Mouse (Mus musculus) bone marrow, adult 2 months (tissue): Measurements from ENCODE around the gene Rab12. TPM values are rescaled to one million over a fixed set of nuclear protein-coding genes. Genes with fewer than 3 reads are reported as not detected.

ENCODE experiments used
- H3K27ac ChIP-seq: fragments of 200-500 bp; 2 replicates; pipeline ENCODE4 v1.5.1; 2012; ENCODE audit warnings: low read depth, mild to moderate bottlenecking, control low read depth, inconsistent platforms, low read length; ENCODE audit not compliant: control insufficient read depth, poor library complexity, insufficient read depth
- H3K4me1 ChIP-seq: fragments of 200-500 bp; 2 replicates; pipeline ENCODE4 v1.6.1; 2011; ENCODE audit warnings: low read length; ENCODE audit not compliant: control insufficient read depth, insufficient read depth
- H3K4me3 ChIP-seq: fragments of 200-500 bp; replicated peaks from 2 replicates; pipeline ENCODE3; 2011; ENCODE audit warnings: mild to moderate bottlenecking, low read depth, low read length, control low read depth; ENCODE audit not compliant: control insufficient read depth
- CTCF ChIP-seq: fragments of 200-500 bp; IDR thresholded peaks from 2 replicates; pipeline ENCODE4 v1.5.1; 2011; ENCODE audit warnings: low read length, control low read depth; ENCODE audit not compliant: control insufficient read depth, insufficient read depth
- POLR2A ChIP-seq: fragments of 200-500 bp; IDR thresholded peaks from 2 replicates; pipeline ENCODE4 v1.6.1; 2011; ENCODE audit warnings: low read depth, mild to moderate bottlenecking, control low read depth, low read length, borderline replicate concordance; ENCODE audit not compliant: control insufficient read depth
- WGBS: fragments of 180-500 bp; shearing (Covaris S2); methylation state at CpG from one replicate; pipeline ENCODE4 v1.1.7; 2018; 5-methylcytosine and 5-hydroxymethylcytosine counted together
- polyA plus RNA-seq: library from polyadenylated mRNA; stranded (reverse); fragments of >200 nt; gene quantifications from 2 replicates; pipeline ENCODE4 v1.2.4, GENCODE M21; 2011; ENCODE audit warnings: low replicate concordance; ENCODE audit not compliant: missing spikeins, insufficient read depth, insufficient read length

Gene Rab12
- polyA plus RNA-seq, 1 experiment, result 33.2 TPM

DNA sequence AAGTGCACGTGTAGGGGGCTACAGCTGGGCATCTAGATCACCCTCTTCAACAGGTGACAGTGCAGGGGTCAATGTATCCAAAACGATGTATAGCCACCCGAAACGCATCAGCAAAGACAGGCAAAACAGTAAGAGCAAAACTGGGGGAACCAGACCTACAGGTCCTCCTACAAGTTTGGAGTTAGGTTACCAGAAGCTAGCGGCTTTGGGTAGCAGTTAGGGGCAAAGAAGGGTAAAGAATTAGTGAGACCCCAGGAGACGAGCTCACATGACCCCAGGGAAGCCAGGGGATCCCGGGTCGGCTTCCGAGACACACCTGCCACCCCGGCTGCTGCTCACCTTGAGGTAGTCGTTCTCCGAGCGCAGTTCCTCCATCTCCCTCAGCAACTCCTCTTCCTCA is 71.6 kb downstream of the Rab12 start:
- 7% methylated on average over 13 of the region's 13 CpGs for WGBS
- Histone ChIP-seq H3K4me1 (no peaks in the 10 kb centered on the region), H3K27ac (no peak overlapping the region; the same call in 1 of the 2 replicates), H3K4me3 (no peak overlapping the region)
- no peak for TF ChIP-seq POLR2A

DNA sequence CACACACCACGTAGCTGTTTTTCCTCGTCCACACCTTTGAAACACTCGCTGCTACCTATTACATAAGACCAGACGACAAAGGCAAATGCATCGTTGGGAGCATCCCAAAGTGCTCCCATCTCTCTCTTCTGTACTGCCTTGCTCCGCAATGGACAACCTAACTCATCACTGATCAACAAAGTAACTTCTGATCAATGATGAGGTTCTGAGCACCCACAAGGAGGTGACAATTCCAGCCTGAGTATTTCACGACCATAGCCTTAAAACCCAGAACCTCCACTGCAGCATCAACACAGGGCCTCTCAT is 72.6 kb downstream of the Rab12 start:
- Histone ChIP-seq H3K4me3 (no peak overlapping the region), H3K27ac (no peak overlapping the region), H3K4me1 (no peaks in the 10 kb centered on the region)
- TF ChIP-seq CTCF (no peak), POLR2A (no peak)
- WGBS, result 67% methylated on average over 7 of the region's 7 CpGs

DNA sequence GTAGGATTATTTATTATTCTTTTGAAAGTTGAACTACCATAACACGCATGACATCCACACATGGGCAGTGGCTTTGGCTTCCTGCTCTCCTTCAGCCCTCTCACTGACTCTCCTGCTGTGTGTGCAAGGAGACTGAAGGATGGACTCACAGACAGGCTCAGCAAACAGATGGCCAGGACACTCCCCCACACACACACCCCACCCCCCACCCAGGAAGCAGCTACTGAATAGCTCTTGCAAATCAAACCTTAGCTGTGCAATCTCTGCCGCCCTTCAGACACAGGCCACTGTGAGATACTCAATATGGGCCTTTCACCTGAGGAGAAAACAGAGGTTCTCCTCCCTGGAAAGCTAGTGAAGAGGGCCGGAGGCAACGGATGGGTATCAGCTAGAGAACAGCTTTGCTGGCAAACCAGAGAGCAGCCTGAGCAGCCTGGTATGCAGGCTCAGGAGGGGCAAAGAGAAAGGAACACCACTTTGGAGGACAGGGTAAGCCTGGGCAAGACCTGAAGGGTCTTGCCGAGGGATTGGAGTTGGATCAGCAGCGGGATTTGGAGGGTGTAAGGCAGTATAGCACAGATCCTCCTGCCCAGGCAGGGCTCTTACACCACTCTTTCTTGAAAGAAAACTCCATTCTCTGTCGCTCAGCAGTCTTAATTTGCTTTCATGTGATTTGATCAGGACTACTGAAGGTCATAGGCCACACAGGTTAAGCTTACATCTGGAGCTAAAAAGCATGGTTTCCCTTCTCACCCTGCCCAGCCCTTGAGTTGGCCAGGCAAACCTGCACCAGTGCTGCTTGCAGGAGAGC is 73.1 kb downstream of the Rab12 start:
- TF ChIP-seq CTCF (no peak), POLR2A (no peak)
- Histone ChIP-seq H3K27ac (no peak overlapping the region), H3K4me3 (no peak overlapping the region), H3K4me1 (no peaks in the 10 kb centered on the region)
- WGBS, result 73% methylated on average over 7 of the region's 7 CpGs

Other genes starting within 250 kb of the Rab12 start
- 4.2 TPM in 1 of 2 replicates, not detected in the other for gene Mtcl1, start 70.0 kb downstream of the Rab12 start, polyA plus RNA-seq
- not detected in 2 replicates for gene Themis3, start 74.9 kb upstream of the Rab12 start, polyA plus RNA-seq